Mouse (Mus musculus) testis, postnatal 14 days (tissue): ENCODE results near the gene Cytip.

Experiments used
- DNase-seq: peaks from one replicate; pipeline ENCODE4 v3.0.0; 2021; ENCODE audit warnings: low spot score

Gene Cytip

GRCm38 (mm10) chr2:58107046-58107445 is 88.3 kb downstream of the Cytip start:
- DNase-seq = no peak

DNA sequence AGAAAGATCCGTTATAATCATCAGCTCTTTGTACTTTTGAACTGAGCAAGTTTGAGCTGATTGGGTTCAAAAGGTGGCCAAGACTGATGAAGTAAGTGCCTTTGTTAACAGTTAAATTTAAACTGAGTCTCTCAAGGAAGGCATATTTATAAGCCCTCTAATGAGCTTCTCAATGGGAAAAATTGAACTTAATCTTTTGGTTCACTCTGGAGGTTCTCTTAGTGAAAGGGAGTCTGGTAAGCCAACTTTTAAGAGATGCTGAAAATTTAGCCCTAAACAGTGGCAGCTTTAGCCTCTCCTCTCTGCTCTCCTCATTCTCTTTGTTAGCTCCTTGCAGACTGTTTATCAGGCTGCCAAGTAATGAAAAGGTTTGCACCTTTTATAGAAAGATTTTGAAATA is 100.5 kb downstream of the Cytip start:
- DNase-seq = no peak

- no peak for DNase-seq
Measured at GRCm38 (mm10) chr2:58086420-58086819, 108.9 kb downstream of the Cytip start.

GRCm38 (mm10) chr2:58079849-58080248 is 115.5 kb downstream of the Cytip start:
- DNase-seq = no peak
